In the genomic region with DNA sequence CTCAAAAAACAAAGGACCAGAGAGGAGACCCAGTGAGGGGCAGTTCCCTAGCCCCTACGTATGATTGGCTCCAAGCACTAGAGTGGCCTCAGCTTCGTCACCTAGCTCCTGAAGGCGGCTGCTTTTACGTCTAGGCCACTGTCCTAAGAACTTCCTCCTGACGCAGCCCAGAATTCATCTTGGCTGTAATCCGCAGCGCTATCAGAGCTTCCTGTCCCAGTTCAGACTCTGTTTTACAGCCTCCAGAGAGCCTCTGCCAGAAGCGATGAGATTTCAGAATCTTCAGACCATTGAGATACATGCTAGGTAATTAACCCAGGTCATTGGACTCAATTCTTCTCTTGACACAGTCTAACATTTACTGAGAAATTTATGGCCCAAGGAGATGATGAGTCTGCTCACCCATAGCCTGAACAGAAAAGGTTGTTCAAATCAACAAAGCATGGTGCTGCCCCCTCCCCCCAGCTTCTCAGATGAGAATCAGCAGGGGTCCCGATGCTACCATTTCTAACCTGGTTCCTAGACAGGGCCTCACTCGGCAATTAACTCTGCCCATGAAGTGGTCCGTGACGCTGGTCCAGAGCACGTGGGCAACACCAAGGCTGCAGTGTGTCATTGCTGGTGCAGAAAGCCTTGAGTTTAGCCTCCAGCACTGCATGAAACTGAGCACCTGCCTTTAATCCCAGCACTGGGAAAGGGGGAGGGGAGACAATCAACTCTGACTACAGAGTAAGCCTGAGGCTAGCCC, we compare ENCODE assay signal across 12 mouse cellular contexts. TPM values are rescaled to one million over a fixed set of nuclear protein-coding genes. Genes with fewer than 3 reads are reported as not detected.
DNase-seq lines count a peak whose midpoint lies in the region; ATAC-seq and TF ChIP-seq lines count a peak whose summit lies in the region.
"Had no signal": no experiment of that assay in that cellular context is flagged by ENCODE, and none has a peak within 500 bp of the region (broad histone marks: within the 10 kb centered on the region; RNA-seq: fewer than 3 reads in every experiment).

No protein-coding gene starts in this region.

- 45% methylated on average over 13 of the region's 13 CpGs for WGBS in hindbrain, embryonic 11.5 days
- WGBS in hindbrain, embryonic 10.5 days = 46% methylated on average over 13 of the region's 13 CpGs
- 35% methylated on average over 13 of the region's 13 CpGs for WGBS in hindbrain, postnatal 0 days
- 18% methylated on average over 13 of the region's 13 CpGs for WGBS in neural tube, embryonic 12.5 days
- 42% methylated on average over 13 of the region's 13 CpGs for WGBS in lung, postnatal 0 days

- peak; percentile 53 for ATAC-seq in hindbrain, embryonic 11.5 days (ENCODE audit: low FRiP score)
- ATAC-seq in hindbrain, postnatal 0 days = 0 out of 2 replicates have a peak, but pooled peaks have one; percentile 45
- ATAC-seq in neural tube, embryonic 12.5 days (ENCODE audit: low FRiP score, low read depth) = peak; percentile 67
- ATAC-seq in lung, postnatal 0 days = no peak
- ATAC-seq: liver, postnatal 0 days had no signal

- no peaks in the 10 kb centered on the region for H3K27me3 ChIP-seq in hindbrain, embryonic 11.5 days (ENCODE audit: control insufficient read depth, insufficient read depth, low read length)
- H3K27me3 ChIP-seq in hindbrain, embryonic 10.5 days (ENCODE audit: insufficient read depth, poor library complexity, severe bottlenecking) = no peaks in the 10 kb centered on the region
- H3K27me3 ChIP-seq in hindbrain, postnatal 0 days (ENCODE audit: insufficient read depth, low read length) = no peaks in the 10 kb centered on the region
- H3K27me3 ChIP-seq in neural tube, embryonic 12.5 days (replicated peaks) = no peaks in the 10 kb centered on the region
- H3K27me3 ChIP-seq in lung, postnatal 0 days (replicated peaks; ENCODE audit: insufficient read depth, low read length) = no peaks in the 10 kb centered on the region
- H3K27me3 ChIP-seq: heart, embryonic 12.5 days had no signal

- no peak for TF ChIP-seq CTCF in hindbrain, postnatal 0 days (IDR thresholded peaks at IDR 0.05; ENCODE audit: low read depth)
- TF ChIP-seq CTCF in lung, postnatal 0 days (IDR thresholded peaks at IDR 0.05) = no peak

- H3K4me1 ChIP-seq in hindbrain, embryonic 11.5 days (replicated peaks; ENCODE audit: control insufficient read depth, insufficient read depth, low read length) = no peaks in the 10 kb centered on the region
- peaks cover 5% of the 10 kb centered on the region; the same call in 1 of the 2 replicates for H3K4me1 ChIP-seq in hindbrain, embryonic 10.5 days (replicated peaks)
- H3K4me1 ChIP-seq in hindbrain, postnatal 0 days (ENCODE audit: insufficient read depth, low read length) = no peaks in the 10 kb centered on the region
- peaks cover 9% of the 10 kb centered on the region for H3K4me1 ChIP-seq in neural tube, embryonic 12.5 days
- no peaks in the 10 kb centered on the region for H3K4me1 ChIP-seq in lung, postnatal 0 days (ENCODE audit: insufficient read depth, low read depth, low read length)
- H3K4me1 ChIP-seq: heart, embryonic 12.5 days had no signal

- TF ChIP-seq EP300 in lung, postnatal 0 days (IDR thresholded peaks at IDR 0.05) = no peak

- H3K9me3 ChIP-seq in hindbrain, embryonic 11.5 days (ENCODE audit: control insufficient read depth, low read length) = no peaks in the 10 kb centered on the region
- no peaks in the 10 kb centered on the region for H3K9me3 ChIP-seq in hindbrain, embryonic 10.5 days
- H3K9me3 ChIP-seq in hindbrain, postnatal 0 days (ENCODE audit: low read length) = no peaks in the 10 kb centered on the region
- no peaks in the 10 kb centered on the region for H3K9me3 ChIP-seq in neural tube, embryonic 12.5 days
- H3K9me3 ChIP-seq in lung, postnatal 0 days (ENCODE audit: low read length) = no peaks in the 10 kb centered on the region
- H3K9me3 ChIP-seq: heart, embryonic 12.5 days had no signal

- DNase-seq in hindbrain, embryonic 11.5 days (ENCODE audit: low spot score) = no peak
- DNase-seq in hindbrain, embryonic 10.5 days (ENCODE audit: low spot score) = no peak
- peak; percentile 46 for DNase-seq in adrenal gland, adult 8-10 months
- peak; percentile 32 for DNase-seq in hindbrain, postnatal 0 days (ENCODE audit: low spot score)
- DNase-seq in B cell, adult 2 months = no peak
- DNase-seq in layer of hippocampus, adult 18-20 months (ENCODE audit: low spot score in 2 of 2) = no peak
- no peak for DNase-seq in lung, postnatal 0 days (ENCODE audit: low spot score)
- DNase-seq: liver, postnatal 0 days; thymus, postnatal 4 days had no signal

- H3K4me3 ChIP-seq in hindbrain, embryonic 11.5 days (ENCODE audit: low read depth, low read length) = no peak overlapping the region
- H3K4me3 ChIP-seq in hindbrain, embryonic 10.5 days = no peak overlapping the region
- no peak overlapping the region for H3K4me3 ChIP-seq in hindbrain, postnatal 0 days (ENCODE audit: low read length)
- H3K4me3 ChIP-seq in neural tube, embryonic 12.5 days = no peak overlapping the region
- H3K4me3 ChIP-seq in lung, postnatal 0 days (ENCODE audit: low read depth, low read length) = no peak overlapping the region
- H3K4me3 ChIP-seq: heart, embryonic 12.5 days had no signal

- H3K4me2 ChIP-seq in hindbrain, embryonic 11.5 days (replicated peaks; ENCODE audit: low read depth, low read length) = no peak overlapping the region
- H3K4me2 ChIP-seq in hindbrain, postnatal 0 days (ENCODE audit: low read depth, low read length) = no peak overlapping the region
- no peak overlapping the region for H3K4me2 ChIP-seq in neural tube, embryonic 12.5 days (replicated peaks)
- no peak overlapping the region for H3K4me2 ChIP-seq in lung, postnatal 0 days (replicated peaks; ENCODE audit: low read depth, low read length)
- H3K4me2 ChIP-seq: heart, embryonic 12.5 days had no signal

- no peak overlapping the region for H3K9ac ChIP-seq in hindbrain, embryonic 11.5 days (ENCODE audit: low read depth, low read length)
- 0 out of 2 replicates have a peak overlapping the region, but pooled peaks have one; percentile 1 for H3K9ac ChIP-seq in hindbrain, postnatal 0 days (replicated peaks; ENCODE audit: low read length)
- no peak overlapping the region for H3K9ac ChIP-seq in neural tube, embryonic 12.5 days
- H3K9ac ChIP-seq in lung, postnatal 0 days (replicated peaks; ENCODE audit: low read depth) = no peak overlapping the region
- H3K9ac ChIP-seq: heart, embryonic 12.5 days; liver, postnatal 0 days had no signal

- no peaks in the 10 kb centered on the region for H3K36me3 ChIP-seq in hindbrain, embryonic 11.5 days (ENCODE audit: control insufficient read depth, insufficient read depth, low read length)
- H3K36me3 ChIP-seq in hindbrain, embryonic 10.5 days = peaks cover 37% of the 10 kb centered on the region
- H3K36me3 ChIP-seq in hindbrain, postnatal 0 days (ENCODE audit: insufficient read depth, low read length) = no peaks in the 10 kb centered on the region
- peaks cover 20% of the 10 kb centered on the region for H3K36me3 ChIP-seq in neural tube, embryonic 12.5 days
- H3K36me3 ChIP-seq in lung, postnatal 0 days (ENCODE audit: insufficient read depth, low read length) = no peaks in the 10 kb centered on the region

- H3K27ac ChIP-seq in hindbrain, embryonic 11.5 days (ENCODE audit: low read depth, low read length) = no peak overlapping the region
- no peak overlapping the region for H3K27ac ChIP-seq in hindbrain, embryonic 10.5 days
- no peak overlapping the region for H3K27ac ChIP-seq in hindbrain, postnatal 0 days
- no peak overlapping the region for H3K27ac ChIP-seq in neural tube, embryonic 12.5 days
- H3K27ac ChIP-seq in lung, postnatal 0 days (ENCODE audit: low read length) = no peak overlapping the region

RNA-seq across cellular contexts. Expression of gene Abat, which starts 21.3 kb away (rescaled TPM):
- 27.4 and 33.1 TPM in 2 replicates for polyA plus RNA-seq in hindbrain, embryonic 11.5 days (2014; fragmentation: Nextera tagmentation; extraction: Ambion mirVana)
- 22.7 and 27.2 TPM in 2 replicates for polyA plus RNA-seq in hindbrain, embryonic 10.5 days (2016; fragmentation: Nextera tagmentation; extraction: Ambion mirVana)
- total RNA-seq in adrenal gland, adult 8-10 months (2022) = 100 to 1,000 TPM in 3 of 4 experiments, 10 to 100 TPM in 1; 88.1 to 157 (median 111) TPM
- total RNA-seq in hindbrain, postnatal 0 days (2014; rRNA removed) = 149 and 157 TPM in 2 replicates
- polyA plus RNA-seq in hindbrain, postnatal 0 days (2015; fragmentation: Nextera tagmentation; extraction: Ambion mirVana) = 108 and 111 TPM in 2 replicates
- polyA plus RNA-seq in neural tube, embryonic 12.5 days (2016; fragmentation: Nextera tagmentation; extraction: Ambion mirVana) = 105 and 112 TPM in 2 replicates
- total RNA-seq in layer of hippocampus, adult 18-20 months (2021) = 100 to 1,000 TPM; 134 to 146 TPM
- polyA plus RNA-seq in lung, postnatal 0 days (2015; fragmentation: Nextera tagmentation; extraction: Ambion mirVana) = 4.2 and 5.2 TPM in 2 replicates
- total RNA-seq: monocyte, adult 5-6 weeks had no signal

RNA-seq across cellular contexts. Expression of gene Mettl22, which starts 21.3 kb away (rescaled TPM):
- 21.1 and 24.2 TPM in 2 replicates for polyA plus RNA-seq in hindbrain, embryonic 11.5 days (2014; fragmentation: Nextera tagmentation; extraction: Ambion mirVana)
- 24.0 and 26.0 TPM in 2 replicates for polyA plus RNA-seq in hindbrain, embryonic 10.5 days (2016; fragmentation: Nextera tagmentation; extraction: Ambion mirVana)
- total RNA-seq in adrenal gland, adult 8-10 months (2022) = 10 to 100 TPM; 16.4 to 22.2 (median 19.1) TPM
- 34.0 and 39.0 TPM in 2 replicates for total RNA-seq in hindbrain, postnatal 0 days (2014; rRNA removed)
- 66.3 and 66.9 TPM in 2 replicates for polyA plus RNA-seq in hindbrain, postnatal 0 days (2015; fragmentation: Nextera tagmentation; extraction: Ambion mirVana)
- polyA plus RNA-seq in neural tube, embryonic 12.5 days (2016; fragmentation: Nextera tagmentation; extraction: Ambion mirVana) = 23.3 and 25.6 TPM in 2 replicates
- 10 to 100 TPM; 26.4 TPM for total RNA-seq in layer of hippocampus, adult 18-20 months (2021)
- polyA plus RNA-seq in lung, postnatal 0 days (2015; fragmentation: Nextera tagmentation; extraction: Ambion mirVana) = 8.6 and 11.5 TPM in 2 replicates

Comparison
In these comparisons a context has a peak if more than half of its experiments do, and no peak if none do; other contexts are left out.
1. DNase-seq: peak in adrenal gland, adult 8-10 months (single experiment) and hindbrain, postnatal 0 days (single experiment); none in hindbrain, embryonic 11.5 days (single experiment), hindbrain, embryonic 10.5 days (single experiment), B cell, adult 2 months (0 of 2), layer of hippocampus, adult 18-20 months (0 of 2) and lung, postnatal 0 days (single experiment).